Mouse (Mus musculus): ENCODE data around the gene Slc1a7.
A peak's percentile ranks its signal among the peaks of the same experiment; 100 is the strongest.

Slc1a7 gene

GRCm38 (mm10) chr4:108008541-108008940 is 40.4 kb downstream of the Slc1a7 start:
- no peak for DNase-seq (ENCODE audit: low read depth, low spot score)

GRCm38 (mm10) chr4:108014466-108014865 is 46.3 kb downstream of the Slc1a7 start:
- DNase-seq (ENCODE audit: low read depth, low spot score), result no peak

- DNase-seq (ENCODE audit: low read depth, low spot score), result peak; percentile 47
These were observed 47.1 kb downstream of the Slc1a7 start for GRCm38 (mm10) chr4:108015067-108015765.

- DNase-seq (ENCODE audit: low read depth, low spot score), result no peak
These were observed 48.2 kb downstream of the Slc1a7 start for GRCm38 (mm10) chr4:108016321-108016720.

GRCm38 (mm10) chr4:108017839-108018238 is 49.7 kb downstream of the Slc1a7 start:
- DNase-seq (ENCODE audit: low read depth, low spot score), result no peak

GRCm38 (mm10) chr4:108018241-108018923 is 50.2 kb downstream of the Slc1a7 start:
- peak; percentile 49 for DNase-seq (ENCODE audit: low read depth, low spot score)

GRCm38 (mm10) chr4:108018961-108019921 is 51.1 kb downstream of the Slc1a7 start:
- DNase-seq (ENCODE audit: low read depth, low spot score), result no peak

GRCm38 (mm10) chr4:108020178-108020577 is 52.0 kb downstream of the Slc1a7 start:
- no peak for DNase-seq (ENCODE audit: low read depth, low spot score)

- DNase-seq (ENCODE audit: low read depth, low spot score), result no peak
These were observed 55.1 kb downstream of the Slc1a7 start for GRCm38 (mm10) chr4:108023186-108023585.

- DNase-seq (ENCODE audit: low read depth, low spot score), result no peak
These were observed 56.5 kb downstream of the Slc1a7 start for GRCm38 (mm10) chr4:108024641-108025040.

- DNase-seq (ENCODE audit: low read depth, low spot score), result no peak
These were observed 57.1 kb downstream of the Slc1a7 start for GRCm38 (mm10) chr4:108025269-108025668.

- no peak for DNase-seq (ENCODE audit: low read depth, low spot score)
These were observed 58.1 kb downstream of the Slc1a7 start for GRCm38 (mm10) chr4:108026193-108026592.

GRCm38 (mm10) chr4:108030888-108031501 is 62.9 kb downstream of the Slc1a7 start:
- no peak for DNase-seq (ENCODE audit: low read depth, low spot score)

- no peak for DNase-seq (ENCODE audit: low read depth, low spot score)
These were observed 63.6 kb downstream of the Slc1a7 start for GRCm38 (mm10) chr4:108031502-108032351.

GRCm38 (mm10) chr4:108032352-108032849 is 64.3 kb downstream of the Slc1a7 start:
- DNase-seq (ENCODE audit: low read depth, low spot score), result no peak

GRCm38 (mm10) chr4:108033041-108033764 is 65.1 kb downstream of the Slc1a7 start:
- DNase-seq (ENCODE audit: low read depth, low spot score), result no peak

GRCm38 (mm10) chr4:108037027-108037426 is 68.9 kb downstream of the Slc1a7 start:
- DNase-seq (ENCODE audit: low read depth, low spot score), result no peak

- no peak for DNase-seq (ENCODE audit: low read depth, low spot score)
These were observed 77.3 kb downstream of the Slc1a7 start for GRCm38 (mm10) chr4:108045136-108046107.

- no peak for DNase-seq (ENCODE audit: low read depth, low spot score)
These were observed 78.0 kb downstream of the Slc1a7 start for GRCm38 (mm10) chr4:108046136-108046535.
